Mouse (Mus musculus): ENCODE measurements around the gene Atg4c.

DNA sequence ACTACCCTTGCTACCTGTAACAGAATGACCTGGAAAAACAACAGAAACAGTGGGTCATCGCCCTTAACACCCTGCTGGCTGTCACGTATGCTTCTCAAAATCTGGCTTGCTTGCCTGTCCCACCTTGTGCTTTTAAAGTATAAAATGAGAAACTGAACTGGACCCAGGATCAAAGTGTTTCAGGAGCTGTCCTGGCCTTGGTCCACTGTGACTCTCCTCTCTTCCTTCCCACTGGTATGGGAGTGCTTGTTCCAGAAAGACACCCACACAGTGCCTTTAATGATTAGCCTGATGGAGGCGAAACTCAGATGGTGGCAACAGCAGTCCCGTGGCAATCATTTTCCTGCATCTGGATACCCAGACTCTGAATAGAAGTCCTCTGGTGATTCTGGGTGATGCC lies 9.1 kb upstream of the Atg4c start:
- TF ChIP-seq CTCF (IDR thresholded peaks at IDR 0.05; ENCODE audit: extremely low read depth, insufficient read depth, low read length) (no peak), POLR2A (IDR thresholded peaks at IDR 0.05; ENCODE audit: extremely low read depth, insufficient read depth, low read length) (no peak)
